Mouse (Mus musculus) cerebellum, adult 9-10 months (tissue): ENCODE data around the gene Fscn2.
"Not testable (repeated sequence)": the region's sequence is repeated elsewhere in the genome, so short reads cannot be mapped to it uniquely, and the experiment has no call there.

Experiments used
- DNase-seq: peaks from one replicate; pipeline ENCODE4 v3.0.0; 2022

The Fscn2 gene

GRCm38 (mm10) chr11:120405867-120406266 is 44.5 kb downstream of the Fscn2 start:
- no peak for DNase-seq

- no peak for DNase-seq
Measured at GRCm38 (mm10) chr11:120406445-120406844, 45.1 kb downstream of the Fscn2 start.

DNA sequence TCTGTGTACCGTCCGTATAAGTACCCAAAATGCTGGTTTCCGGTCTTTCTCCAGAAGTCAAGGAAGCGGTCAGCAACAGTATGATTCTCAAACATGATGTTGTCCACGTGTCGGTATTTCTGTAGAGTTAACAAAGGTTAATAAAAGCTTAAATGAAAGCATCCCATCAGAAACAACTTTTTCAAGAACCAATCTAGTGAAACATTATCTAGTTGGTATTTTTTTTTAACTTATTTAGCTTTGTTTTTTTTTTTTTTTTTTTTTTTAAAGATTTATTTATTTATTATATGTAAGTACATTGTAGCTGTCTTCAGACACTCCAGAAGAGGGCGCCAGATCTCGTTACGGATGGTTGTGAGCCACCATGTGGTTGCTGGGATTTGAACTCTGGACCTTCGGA is 52.3 kb downstream of the Fscn2 start:
- not testable (repeated sequence) for DNase-seq
